Mouse (Mus musculus) lung, postnatal 14 days (tissue): ENCODE results near the gene Prr18.

Experiments
- DNase-seq: peaks from one replicate; pipeline ENCODE4 v3.0.0; 2021

Gene Prr18

GRCm38 (mm10) chr17:8390487-8390886, 53.2 kb downstream of the Prr18 start:
- DNase-seq: no peak
